ENCODE assay signal across 21 mouse cellular contexts in the genomic region with DNA sequence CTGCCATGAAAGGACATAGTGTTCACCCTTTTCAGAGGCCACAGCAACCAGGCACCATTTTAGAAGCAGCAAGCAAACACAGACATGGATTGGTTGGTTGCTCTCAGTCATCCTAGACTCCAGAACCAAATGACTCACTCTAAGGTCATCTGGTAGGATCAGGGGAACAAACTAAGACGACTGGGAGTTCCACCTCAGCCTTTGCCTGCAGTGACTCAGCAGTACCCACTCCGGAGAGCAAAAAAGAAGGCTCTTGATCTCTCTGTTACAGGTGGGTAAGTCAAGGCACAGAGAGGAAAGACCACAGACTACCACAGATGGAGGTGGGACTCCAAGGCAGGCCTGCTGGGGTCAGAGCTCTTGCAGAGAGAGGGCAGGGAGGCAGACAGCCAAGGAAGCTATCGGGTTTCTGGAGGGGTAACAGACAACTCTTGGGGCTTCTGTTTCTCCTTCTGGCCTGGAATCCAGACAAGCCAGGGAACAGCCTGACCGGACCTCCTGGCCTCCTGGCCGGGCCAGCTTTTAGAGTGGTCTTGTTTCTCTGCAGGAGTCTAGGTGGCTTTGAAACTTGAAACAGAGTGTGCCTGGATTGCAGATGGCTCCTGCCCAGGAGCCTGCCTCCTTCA. TPM values are rescaled to one million over a fixed set of nuclear protein-coding genes. Genes with fewer than 3 reads are reported as not detected.
DNase-seq lines count a peak whose midpoint lies in the region; ATAC-seq and TF ChIP-seq lines count a peak whose summit lies in the region.
"Had no signal": no experiment of that assay in that cellular context is flagged by ENCODE, and none has a peak within 500 bp of the region (broad histone marks: within the 10 kb centered on the region; RNA-seq: fewer than 3 reads in every experiment).

No protein-coding gene starts in this region.

- WGBS in liver, adult 2 months: 69% methylated on average over 5 of the region's 5 CpGs
- WGBS in liver, embryonic 12.5 days (ENCODE audit: insufficient replicate concordance): 58% methylated on average over 5 of the region's 5 CpGs
- 77% methylated on average over 5 of the region's 5 CpGs for WGBS in forebrain, embryonic 15.5 days

- H3K36me3 ChIP-seq in liver, adult 2 months (ENCODE audit: control insufficient read depth, insufficient read depth, low read length): no peaks in the 10 kb centered on the region
- no peaks in the 10 kb centered on the region for H3K36me3 ChIP-seq in liver, embryonic 12.5 days
- no peaks in the 10 kb centered on the region for H3K36me3 ChIP-seq in forebrain, embryonic 15.5 days
- H3K36me3 ChIP-seq: embryonic facial prominence, embryonic 12.5 days; heart, embryonic 12.5 days; kidney, embryonic 15.5 days; limb, embryonic 12.5 days; lung, embryonic 15.5 days; neural tube, embryonic 12.5 days had no signal

- H3K27me3 ChIP-seq in liver, adult 2 months (ENCODE audit: control insufficient read depth, insufficient read depth, low read length): no peaks in the 10 kb centered on the region
- no peaks in the 10 kb centered on the region for H3K27me3 ChIP-seq in liver, embryonic 12.5 days (replicated peaks)
- H3K27me3 ChIP-seq in forebrain, embryonic 15.5 days: no peaks in the 10 kb centered on the region
- H3K27me3 ChIP-seq: embryonic facial prominence, embryonic 12.5 days; heart, embryonic 12.5 days; kidney, embryonic 15.5 days; limb, embryonic 12.5 days; lung, embryonic 15.5 days; neural tube, embryonic 12.5 days had no signal

- no peak for TF ChIP-seq POLR2A in liver, adult 2 months (IDR thresholded peaks at IDR 0.05; ENCODE audit: extremely low read depth, insufficient read depth, low read length)
- no peak for TF ChIP-seq POLR2A in embryonic fibroblast, embryonic 13.5 days (IDR thresholded peaks at IDR 0.05; ENCODE audit: low read depth, low read length)

- H3K4me2 ChIP-seq in liver, embryonic 12.5 days: no peak overlapping the region
- H3K4me2 ChIP-seq in forebrain, embryonic 15.5 days (replicated peaks): no peak overlapping the region
- H3K4me2 ChIP-seq: embryonic facial prominence, embryonic 12.5 days; heart, embryonic 12.5 days; hindbrain, embryonic 14.5 days; kidney, embryonic 15.5 days; limb, embryonic 12.5 days; lung, embryonic 15.5 days; neural tube, embryonic 12.5 days had no signal

- no peak for ATAC-seq in liver, embryonic 12.5 days
- no peak for ATAC-seq in forebrain, embryonic 15.5 days (replicated peaks)
- ATAC-seq: forebrain, embryonic 14.5 days; intestine, postnatal 0 days had no signal

- H3K27ac ChIP-seq in liver, adult 2 months (replicated peaks; ENCODE audit: insufficient read depth, low read depth, low read length): no peak overlapping the region
- no peak overlapping the region for H3K27ac ChIP-seq in liver, embryonic 12.5 days
- H3K27ac ChIP-seq in embryonic fibroblast, embryonic 13.5 days (ENCODE audit: insufficient read depth, low read length): peak overlapping the region; percentile 67; the same call in 1 of the 2 replicates
- no peak overlapping the region for H3K27ac ChIP-seq in forebrain, embryonic 15.5 days (replicated peaks)
- H3K27ac ChIP-seq: embryonic facial prominence, embryonic 12.5 days; hindbrain, embryonic 14.5 days; kidney, embryonic 15.5 days; limb, embryonic 12.5 days; liver, embryonic 14.5 days; lung, embryonic 15.5 days; neural tube, embryonic 12.5 days had no signal

- H3K4me3 ChIP-seq in liver, adult 2 months (ENCODE audit: insufficient read depth, low read depth, low read length): no peak overlapping the region
- H3K4me3 ChIP-seq in liver, embryonic 12.5 days: no peak overlapping the region
- H3K4me3 ChIP-seq in embryonic fibroblast, embryonic 13.5 days (ENCODE audit: insufficient read depth, low read length): no peak overlapping the region
- no peak overlapping the region for H3K4me3 ChIP-seq in forebrain, embryonic 15.5 days
- H3K4me3 ChIP-seq: embryonic facial prominence, embryonic 12.5 days; heart, embryonic 12.5 days; kidney, embryonic 15.5 days; limb, embryonic 12.5 days; lung, embryonic 15.5 days; neural tube, embryonic 12.5 days had no signal

- no peak for TF ChIP-seq CTCF in liver, adult 2 months (IDR thresholded peaks at IDR 0.05; ENCODE audit: low read depth, low read length)
- TF ChIP-seq CTCF in embryonic fibroblast, embryonic 13.5 days (IDR thresholded peaks at IDR 0.05; ENCODE audit: borderline replicate concordance, insufficient read depth, low read length): no peak

- no peak overlapping the region for H3K9ac ChIP-seq in liver, adult 2 months (ENCODE audit: low read depth, low read length)
- H3K9ac ChIP-seq in liver, embryonic 12.5 days: no peak overlapping the region
- H3K9ac ChIP-seq in forebrain, embryonic 15.5 days (replicated peaks): no peak overlapping the region
- H3K9ac ChIP-seq: embryonic facial prominence, embryonic 12.5 days; heart, embryonic 12.5 days; hindbrain, embryonic 14.5 days; kidney, embryonic 15.5 days; limb, embryonic 12.5 days; liver, embryonic 14.5 days; lung, embryonic 15.5 days; neural tube, embryonic 12.5 days had no signal

- no peaks in the 10 kb centered on the region for H3K4me1 ChIP-seq in liver, adult 2 months (ENCODE audit: control insufficient read depth, insufficient read depth, low read length)
- 0 out of 2 replicates have a peak, but pooled peaks cover 5% of the 10 kb centered on the region for H3K4me1 ChIP-seq in liver, embryonic 12.5 days
- peaks cover 6% of the 10 kb centered on the region; the same call in 1 of the 2 replicates for H3K4me1 ChIP-seq in embryonic fibroblast, embryonic 13.5 days (ENCODE audit: control insufficient read depth, insufficient read depth, low read length)
- peaks cover 22% of the 10 kb centered on the region for H3K4me1 ChIP-seq in forebrain, embryonic 15.5 days
- H3K4me1 ChIP-seq: lung, embryonic 15.5 days had no signal

- no peaks in the 10 kb centered on the region for H3K9me3 ChIP-seq in liver, embryonic 12.5 days (replicated peaks)
- no peaks in the 10 kb centered on the region for H3K9me3 ChIP-seq in forebrain, embryonic 15.5 days
- H3K9me3 ChIP-seq: embryonic facial prominence, embryonic 12.5 days; heart, embryonic 12.5 days; kidney, embryonic 15.5 days; limb, embryonic 12.5 days; lung, embryonic 15.5 days; neural tube, embryonic 12.5 days had no signal

- H3K79me2 ChIP-seq in liver, adult 2 months (ENCODE audit: control insufficient read depth, insufficient read depth, low read length): no peaks in the 10 kb centered on the region

- peak; percentile 74 for DNase-seq in gastrocnemius, adult 18-20 months (ENCODE audit: low spot score)
- no peak for DNase-seq in gastrocnemius, postnatal 10 days
- peak; percentile 14 for DNase-seq in liver, adult 2 months (ENCODE audit: extremely low read depth, low read depth, low spot score)
- no peak for DNase-seq in cerebellum, postnatal 36 days
- DNase-seq: thymus, postnatal 36 days had no signal

RNA-seq across cellular contexts. Expression of gene Accsl, which starts 33.8 kb away (rescaled TPM):
- total RNA-seq in gastrocnemius, adult 18-20 months (2021): not detected
- total RNA-seq in gastrocnemius, postnatal 10 days (2021): not detected
- total RNA-seq in liver, adult 2 months (2014; rRNA removed): not detected in 2 replicates
- not detected in 2 replicates for polyA plus RNA-seq in liver, adult 2 months (2012; rRNA removed)
- not detected in 2 replicates for polyA plus RNA-seq in liver, embryonic 12.5 days (2016; fragmentation: Nextera tagmentation; extraction: Ambion mirVana)
- not detected in 2 replicates for polyA plus RNA-seq in embryonic fibroblast, embryonic 13.5 days (2011; ENCODE audit: insufficient read length, low read depth, missing spikeins)
- 0.45 and 0.66 TPM in 2 replicates for polyA plus RNA-seq in forebrain, embryonic 15.5 days (2015; fragmentation: Nextera tagmentation; extraction: Ambion mirVana)
- total RNA-seq: heart, postnatal 14 days; monocyte, adult 5-6 weeks had no signal
- polyA plus RNA-seq: embryonic facial prominence, embryonic 12.5 days; heart, embryonic 12.5 days; intestine, postnatal 0 days; kidney, embryonic 15.5 days; limb, embryonic 12.5 days; small intestine, adult 2 months had no signal

RNA-seq across cellular contexts. Expression of gene Accs, which starts 53.0 kb away (rescaled TPM):
- 1 to 10 TPM; 3.2 to 3.4 TPM for total RNA-seq in gastrocnemius, adult 18-20 months (2021)
- total RNA-seq in gastrocnemius, postnatal 10 days (2021): 1 to 10 TPM; 4.2 to 6.2 TPM
- 3.4 and 4.1 TPM in 2 replicates for total RNA-seq in liver, adult 2 months (2014; rRNA removed)
- 4.0 and 7.2 TPM in 2 replicates for polyA plus RNA-seq in liver, adult 2 months (2012; rRNA removed)
- polyA plus RNA-seq in liver, embryonic 12.5 days (2016; fragmentation: Nextera tagmentation; extraction: Ambion mirVana): 1.4 and 2.3 TPM in 2 replicates
- 5.3 and 8.1 TPM in 2 replicates for polyA plus RNA-seq in embryonic fibroblast, embryonic 13.5 days (2011; ENCODE audit: insufficient read length, low read depth, missing spikeins)
- polyA plus RNA-seq in forebrain, embryonic 15.5 days (2015; fragmentation: Nextera tagmentation; extraction: Ambion mirVana): 6.9 and 7.8 TPM in 2 replicates

RNA-seq across cellular contexts. Expression of gene Gm13889, which starts 54.2 kb away (rescaled TPM):
- 10 to 100 TPM in 1 of 2 experiments, 1 to 10 TPM in 1; 4.8 to 23.7 TPM for total RNA-seq in gastrocnemius, adult 18-20 months (2021)
- 10 to 100 TPM; 14.4 to 19.7 TPM for total RNA-seq in gastrocnemius, postnatal 10 days (2021)
- 0.46 and 0.94 TPM in 2 replicates for total RNA-seq in liver, adult 2 months (2014; rRNA removed)
- 3.5 and 4.3 TPM in 2 replicates for polyA plus RNA-seq in liver, adult 2 months (2012; rRNA removed)
- 3.2 and 3.8 TPM in 2 replicates for polyA plus RNA-seq in liver, embryonic 12.5 days (2016; fragmentation: Nextera tagmentation; extraction: Ambion mirVana)
- 0.62 and 0.76 TPM in 2 replicates for polyA plus RNA-seq in embryonic fibroblast, embryonic 13.5 days (2011; ENCODE audit: insufficient read length, low read depth, missing spikeins)
- polyA plus RNA-seq in forebrain, embryonic 15.5 days (2015; fragmentation: Nextera tagmentation; extraction: Ambion mirVana): 24.2 and 26.7 TPM in 2 replicates
- total RNA-seq: monocyte, adult 5-6 weeks had no signal

Comparison
In these comparisons a context has a peak if more than half of its experiments do, and no peak if none do; other contexts are left out.
1. DNase-seq: peak in gastrocnemius, adult 18-20 months (single experiment) and liver, adult 2 months (single experiment); none in gastrocnemius, postnatal 10 days (single experiment) and cerebellum, postnatal 36 days (0 of 2).